Mouse (Mus musculus) urinary bladder, postnatal 10 days (tissue): ENCODE measurements around the gene Zfp78.
A peak's percentile ranks its signal among the peaks of the same experiment; 100 is the strongest.

ENCODE experiments used
- DNase-seq: peaks from one replicate; pipeline ENCODE4 v3.0.0; 2022; ENCODE audit warnings: low spot score

Zfp78 gene

DNA sequence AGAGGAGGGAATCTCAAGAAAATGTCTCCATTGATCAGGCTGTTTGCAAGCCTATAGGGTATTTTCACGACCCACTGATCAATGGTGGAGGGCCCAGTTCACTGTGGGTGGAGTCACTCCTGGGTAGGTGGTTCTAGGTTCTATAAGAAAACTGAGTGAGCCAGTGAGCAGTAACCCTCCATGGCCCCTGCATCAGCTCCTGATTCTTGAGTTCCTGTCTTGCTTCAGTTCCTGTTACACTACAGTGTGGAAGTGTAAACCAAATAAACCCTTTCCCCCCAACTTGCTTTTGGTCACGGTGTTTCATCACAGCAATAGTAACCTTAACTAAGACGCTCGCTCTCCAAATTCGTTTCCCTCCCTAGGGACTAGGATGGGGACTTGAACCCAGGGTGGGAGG lies 25.9 kb downstream of the Zfp78 start:
- no peak for DNase-seq

DNA sequence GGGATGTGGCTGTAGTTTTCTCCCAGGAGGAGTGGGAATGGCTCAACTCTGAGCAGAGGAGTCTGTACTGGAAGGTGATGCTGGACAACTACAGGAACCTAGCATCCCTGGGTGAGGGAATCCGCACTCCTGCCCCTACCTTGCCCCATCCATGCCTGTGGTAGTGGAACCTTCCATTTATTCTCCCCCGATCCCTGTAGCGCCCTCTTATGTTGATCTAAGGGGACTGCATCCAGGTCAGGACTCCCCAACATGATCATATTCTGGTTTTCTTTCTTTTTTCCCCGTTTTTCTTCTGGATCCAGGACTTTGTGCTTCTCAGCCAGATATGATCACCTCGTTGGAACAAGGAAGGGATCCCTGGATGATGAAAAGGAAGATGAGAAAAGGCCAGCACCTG lies 26.4 kb downstream of the Zfp78 start:
- no peak for DNase-seq

DNA sequence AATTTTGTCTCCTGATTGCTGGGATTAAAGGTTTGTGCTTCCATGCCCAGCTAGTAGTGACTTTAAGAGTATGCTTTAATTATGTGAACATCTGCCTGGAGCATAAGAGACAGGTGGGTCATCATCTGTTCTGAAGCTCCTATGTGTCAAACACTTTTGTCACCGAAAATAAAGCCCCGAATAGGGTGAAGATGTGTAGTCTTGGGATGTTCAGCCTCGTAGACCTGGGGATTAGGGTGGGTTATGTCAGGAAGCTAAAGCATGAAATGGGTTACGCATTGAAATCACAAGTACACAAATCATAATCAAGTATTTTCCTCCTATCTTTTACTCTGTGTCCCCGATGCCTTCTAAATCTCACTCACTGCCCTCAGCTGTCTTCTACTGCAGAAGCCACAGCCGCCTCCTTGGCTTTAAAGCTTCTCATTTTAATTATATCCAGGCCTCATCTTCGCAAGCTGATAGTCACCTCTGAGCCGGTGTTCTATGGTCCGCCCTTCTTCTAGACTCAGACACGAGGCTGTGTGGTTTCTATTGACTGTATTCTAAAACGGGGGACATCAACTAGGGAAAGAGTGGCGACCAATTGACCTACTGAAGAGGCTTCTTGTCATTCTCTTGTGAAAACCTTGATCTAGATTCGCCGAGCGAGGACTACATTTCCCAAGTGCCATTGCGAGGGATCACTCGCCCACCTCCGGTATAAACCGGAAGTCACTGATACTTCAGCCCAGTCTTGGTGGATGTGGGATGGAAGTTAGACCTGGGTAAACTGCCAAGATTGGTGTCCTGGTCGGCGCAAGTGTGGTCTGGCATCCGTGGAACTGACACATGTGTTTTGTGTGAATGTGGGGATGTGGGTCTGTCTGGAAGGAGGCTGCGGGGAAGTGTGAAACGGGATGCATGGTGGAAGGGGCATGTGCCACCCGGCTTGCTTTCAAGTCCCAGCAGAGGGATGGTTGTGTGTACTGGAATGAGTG lies 35.2 kb downstream of the Zfp78 start, which contains the start of gene Smim17:
Smim17 (plus strand) TSS at position 720 of the 980 bp plus-strand sequence.
- DNase-seq = no peak

DNA sequence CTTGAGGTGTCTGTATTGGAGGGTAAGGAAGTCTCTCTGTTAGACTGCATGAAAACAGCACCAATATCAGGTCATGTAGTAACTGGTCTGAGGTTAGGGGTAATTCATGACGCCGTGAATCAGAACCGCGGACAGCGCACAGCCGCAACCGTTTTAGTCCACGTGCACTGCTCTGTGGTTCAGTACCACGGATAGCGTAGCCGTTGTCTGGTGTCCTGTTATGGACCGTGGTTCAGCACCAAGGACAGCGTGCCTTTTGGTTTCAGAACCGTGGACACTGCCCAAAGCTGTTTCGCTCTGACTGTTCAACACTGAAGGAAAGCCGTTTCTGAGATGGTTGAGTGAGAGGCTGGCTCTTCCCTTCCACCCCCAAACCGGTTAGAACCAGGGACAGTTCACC lies 47.0 kb downstream of the Zfp78 start, which contains the start of gene Gm20715:
Gm20715 (plus strand) TSS at position 235 of the 400 bp plus-strand sequence.
- DNase-seq = peak; percentile 88

DNA sequence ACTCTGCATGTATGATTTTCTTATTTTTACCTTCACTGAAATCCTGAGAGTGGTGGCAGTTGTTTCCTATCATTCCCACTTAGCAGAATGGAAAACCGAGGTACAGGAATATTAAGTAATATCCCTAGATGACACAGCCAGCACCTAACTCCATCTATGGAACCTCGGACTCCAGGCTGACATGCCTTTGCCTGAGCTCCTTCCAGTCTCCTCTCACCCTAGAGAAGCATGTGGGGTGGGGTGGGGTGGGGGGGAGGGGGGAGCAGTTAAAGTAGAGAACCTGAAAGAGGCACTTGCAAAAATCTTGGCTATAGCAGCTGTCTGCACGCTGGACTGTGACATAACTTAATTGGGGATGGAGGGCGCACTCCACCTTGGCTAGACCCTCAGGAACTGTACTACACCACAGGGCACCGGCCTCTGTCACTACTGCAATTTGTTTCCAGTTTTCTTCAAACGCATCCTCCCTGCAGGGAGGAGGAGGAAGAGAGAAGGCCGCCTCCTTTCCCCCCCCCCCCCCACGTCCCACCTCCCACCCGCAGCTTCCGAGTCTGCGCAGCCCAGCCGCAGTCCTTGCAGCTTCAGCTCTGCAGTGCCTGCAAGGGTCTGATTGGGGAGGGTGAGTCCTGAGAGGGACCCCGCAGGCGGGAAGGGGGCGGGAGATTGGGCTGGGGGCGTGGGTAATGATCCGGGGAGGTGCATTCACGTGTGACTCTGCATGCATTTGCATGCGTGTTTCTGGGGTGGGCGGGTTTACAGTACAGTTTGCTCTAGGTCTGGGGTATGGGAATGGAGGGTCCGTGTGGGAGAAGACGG lies 51.8 kb downstream of the Zfp78 start:
- no peak for DNase-seq

DNA sequence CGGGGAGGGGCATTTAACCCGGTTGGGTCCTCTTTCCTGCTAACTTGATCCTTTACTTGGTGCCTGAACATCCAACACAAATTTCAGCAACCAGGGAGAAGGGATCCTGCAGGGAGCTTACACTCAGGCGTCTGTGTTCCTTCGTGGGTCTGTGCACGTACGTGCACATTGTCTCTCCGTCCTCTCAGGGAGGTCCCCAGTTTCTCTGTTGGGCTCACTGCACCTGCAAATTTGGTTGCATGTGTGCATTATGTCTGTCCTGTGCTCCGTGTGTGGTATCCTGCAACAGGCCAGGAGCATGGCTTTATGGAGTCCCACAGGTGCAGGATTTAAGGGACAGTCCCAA lies 52.3 kb downstream of the Zfp78 start:
- DNase-seq = no peak

DNA sequence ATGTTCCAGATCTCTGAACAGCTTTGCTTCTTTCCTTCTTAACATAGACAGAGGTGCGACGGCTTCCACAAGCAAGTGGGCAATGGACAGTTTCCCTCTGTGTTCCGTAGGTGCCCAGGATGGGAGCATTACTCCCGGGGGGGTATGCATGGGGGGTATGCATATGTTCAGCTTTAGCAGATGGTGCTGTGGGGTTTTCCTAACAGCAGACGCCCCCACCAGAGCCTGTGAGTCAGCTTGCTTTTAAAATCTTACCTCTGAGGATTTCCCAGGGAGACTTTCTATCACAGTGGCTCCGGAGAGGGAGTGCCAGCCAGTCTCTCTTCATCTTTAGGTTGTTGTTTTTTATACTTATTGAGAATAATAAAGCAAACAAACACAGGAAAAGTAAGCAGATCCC lies 56.8 kb downstream of the Zfp78 start:
- DNase-seq = no peak

DNA sequence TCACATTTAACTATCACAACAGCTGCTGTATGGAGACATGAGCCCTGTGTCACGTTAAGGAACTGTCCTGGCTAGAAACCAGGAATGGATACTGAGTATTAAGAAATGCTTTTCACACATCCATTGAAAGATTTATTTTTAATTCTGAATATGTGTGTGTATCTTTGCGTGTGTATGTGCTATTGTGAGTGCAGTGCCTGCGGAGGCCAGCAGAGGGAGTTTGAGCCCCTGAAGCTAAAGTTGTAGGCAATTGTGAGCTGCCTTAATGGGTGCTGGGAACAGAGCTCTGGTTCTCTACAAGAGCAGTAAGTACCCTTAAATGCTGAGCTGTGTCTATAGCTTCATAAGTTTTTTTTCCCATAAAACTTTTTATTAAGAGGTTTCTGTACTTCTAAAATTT lies 66.3 kb downstream of the Zfp78 start:
- DNase-seq = no peak

DNA sequence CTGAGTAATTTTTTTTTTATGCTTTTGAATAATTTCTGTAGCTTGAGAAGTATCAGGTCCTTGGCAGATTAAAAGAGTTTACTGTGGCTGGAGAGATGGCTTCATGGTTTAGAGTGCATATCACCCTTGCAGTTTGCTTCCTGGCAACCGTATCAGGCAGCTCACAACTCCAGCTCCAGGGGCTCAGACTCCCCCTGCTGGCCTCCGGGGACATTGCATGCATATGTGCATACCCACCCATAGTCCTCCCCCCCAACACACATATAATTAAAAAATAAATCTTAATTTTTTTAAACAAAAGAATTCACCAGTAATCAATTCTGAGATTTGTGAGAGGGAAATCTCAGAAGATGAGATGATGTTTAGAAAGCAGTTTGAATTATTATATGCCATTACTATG lies 67.3 kb downstream of the Zfp78 start:
- DNase-seq = no peak
